Mouse (Mus musculus) neural tube, embryonic 11.5 days (tissue): ENCODE data around the gene Amer3. TPM values are rescaled to one million over a fixed set of nuclear protein-coding genes. Genes with fewer than 3 reads are reported as not detected.

Source experiments
- polyA plus RNA-seq: library from polyadenylated mRNA; unstranded; fragments of >200 nt; fragmentation: Nextera tagmentation; extraction: Ambion mirVana; gene quantifications from 2 replicates; pipeline ENCODE4 v1.2.1, GENCODE M21; 2014

Gene Amer3
- polyA plus RNA-seq, 1 experiment from 2014 or later, result 5.6 TPM

Other genes starting within 250 kb of the Amer3 start
- gene Ccdc115, start 140.0 kb upstream of the Amer3 start, polyA plus RNA-seq, result 63.3 and 71.2 TPM in 2 replicates
- 107 and 108 TPM in 2 replicates for gene Imp4, start 139.8 kb upstream of the Amer3 start, polyA plus RNA-seq
- gene Ptpn18, start 119.9 kb upstream of the Amer3 start, polyA plus RNA-seq, result 6.6 and 8.0 TPM in 2 replicates
- gene Prss39, start 81.2 kb upstream of the Amer3 start, polyA plus RNA-seq, result not detected in 2 replicates
- gene Cfc1, start 44.0 kb upstream of the Amer3 start, polyA plus RNA-seq, result not detected in 2 replicates
- not detected in 2 replicates for gene Prss40, start 18.7 kb upstream of the Amer3 start, polyA plus RNA-seq